Mouse (Mus musculus) thymus, adult 2 months (tissue): ENCODE results near the gene Tmem139.

ENCODE experiments used
- CTCF ChIP-seq: fragments of 200-500 bp; IDR thresholded peaks from 2 replicates; pipeline ENCODE4 v1.5.1; 2012; ENCODE audit warnings: mild to moderate bottlenecking, control low read depth, low read length, moderate library complexity, borderline replicate concordance; ENCODE audit not compliant: control insufficient read depth, poor library complexity, insufficient read depth; ENCODE audit errors: extremely low read depth
- POLR2A ChIP-seq: fragments of 200-500 bp; IDR thresholded peaks from 2 replicates; pipeline ENCODE4 v1.6.1; 2012; ENCODE audit warnings: mild to moderate bottlenecking, low read length, control low read depth, moderate library complexity; ENCODE audit not compliant: control insufficient read depth, poor library complexity, insufficient read depth; ENCODE audit errors: extremely low read depth

DNA sequence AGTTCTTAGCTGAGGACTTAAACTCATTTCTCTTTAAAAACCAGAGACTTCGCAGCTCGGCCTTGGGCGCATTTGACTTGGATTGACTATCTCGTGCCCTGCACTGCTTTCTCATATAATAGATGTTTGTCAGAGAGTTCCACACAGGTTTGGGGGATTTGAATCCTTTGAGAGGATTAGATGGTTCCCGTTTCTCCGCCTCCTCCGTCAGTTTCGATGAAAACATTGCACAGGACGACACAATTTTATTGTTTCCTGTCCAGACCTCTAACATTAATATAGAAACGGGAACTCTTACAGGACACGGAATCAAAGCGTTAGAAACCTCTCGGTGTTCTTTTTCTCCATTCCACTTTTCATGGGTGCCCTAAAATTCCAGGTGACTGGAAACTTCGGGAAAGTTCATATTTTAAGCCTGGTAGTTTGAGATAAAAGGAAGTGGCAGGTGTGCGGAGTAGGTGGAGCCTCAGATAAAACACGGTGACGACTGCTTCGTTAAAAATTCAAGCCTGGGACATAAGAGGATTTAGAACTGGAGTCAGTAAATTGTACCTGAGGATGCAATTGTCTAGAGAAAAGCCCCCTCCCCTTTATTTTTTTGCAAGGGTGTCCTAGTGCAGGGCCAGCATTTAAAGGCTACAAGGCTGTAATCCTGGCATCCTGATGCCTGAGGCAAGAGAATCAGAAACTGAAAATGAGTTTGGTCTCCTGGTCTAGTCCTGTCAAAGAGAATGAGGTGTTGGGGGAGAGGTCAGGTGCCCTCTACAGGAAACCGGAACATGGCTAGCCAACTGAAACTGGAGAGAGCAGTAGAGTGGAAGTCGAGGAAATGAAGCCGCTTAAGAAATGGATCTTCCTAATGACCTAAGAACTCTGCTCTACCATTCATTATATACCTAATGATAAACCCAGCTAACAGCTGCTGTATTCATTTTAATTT lies 3.9 kb downstream of the Tmem139 start:
- TF ChIP-seq CTCF (no peak), POLR2A (no peak)
